Mouse (Mus musculus): ENCODE measurements around the gene Dydc1. TPM values are rescaled to one million over a fixed set of nuclear protein-coding genes. Genes with fewer than 3 reads are reported as not detected.

Dydc1 gene
- polyA plus RNA-seq (2012): not detected in 2 replicates

- no peak for TF ChIP-seq GATA1 (IDR thresholded peaks at IDR 0.05; ENCODE audit: low read length)
Measured at GRCm38 (mm10) chr14:41072229-41072943, at the start of gene Dydc1. Gene Dydc1, plus strand, starts transcription at chr14:41072911.

GRCm38 (mm10) chr14:41025087-41025486 is 47.6 kb upstream of the Dydc1 start:
- no peak for TF ChIP-seq GATA1 (IDR thresholded peaks at IDR 0.05; ENCODE audit: low read length)

- peak; percentile 89 for TF ChIP-seq GATA1 (IDR thresholded peaks at IDR 0.05; ENCODE audit: low read length)
Measured at GRCm38 (mm10) chr14:41025594-41026284, 47.0 kb upstream of the Dydc1 start.

GRCm38 (mm10) chr14:41029303-41029702 is 43.4 kb upstream of the Dydc1 start:
- no peak for TF ChIP-seq GATA1 (IDR thresholded peaks at IDR 0.05; ENCODE audit: low read length)

- no peak for TF ChIP-seq GATA1 (IDR thresholded peaks at IDR 0.05; ENCODE audit: low read length)
Measured at GRCm38 (mm10) chr14:41030989-41031513, 41.7 kb upstream of the Dydc1 start.

- no peak for TF ChIP-seq GATA1 (IDR thresholded peaks at IDR 0.05; ENCODE audit: low read length)
Measured at GRCm38 (mm10) chr14:41033135-41034110, 39.3 kb upstream of the Dydc1 start.

GRCm38 (mm10) chr14:41035146-41035798 is 37.4 kb upstream of the Dydc1 start:
- TF ChIP-seq GATA1 (IDR thresholded peaks at IDR 0.05; ENCODE audit: low read length): no peak

- no peak for TF ChIP-seq GATA1 (IDR thresholded peaks at IDR 0.05; ENCODE audit: low read length)
Measured at GRCm38 (mm10) chr14:41047402-41047801, 25.3 kb upstream of the Dydc1 start.

- TF ChIP-seq GATA1 (IDR thresholded peaks at IDR 0.05; ENCODE audit: low read length): no peak
Measured at GRCm38 (mm10) chr14:41050471-41050870, 22.2 kb upstream of the Dydc1 start.

- no peak for TF ChIP-seq GATA1 (IDR thresholded peaks at IDR 0.05; ENCODE audit: low read length)
Measured at GRCm38 (mm10) chr14:41052481-41052880, 20.2 kb upstream of the Dydc1 start.

- TF ChIP-seq GATA1 (IDR thresholded peaks at IDR 0.05; ENCODE audit: low read length): no peak
Measured at GRCm38 (mm10) chr14:41065168-41065567, 7.5 kb upstream of the Dydc1 start.

- TF ChIP-seq GATA1 (IDR thresholded peaks at IDR 0.05; ENCODE audit: low read length): no peak
Measured at GRCm38 (mm10) chr14:41066416-41066815, 6.3 kb upstream of the Dydc1 start.

GRCm38 (mm10) chr14:41069108-41069507 is 3.6 kb upstream of the Dydc1 start, which contains the start of gene Dydc2:
Gene Dydc2, minus strand, starts transcription at chr14:41069208.
- TF ChIP-seq GATA1 (IDR thresholded peaks at IDR 0.05; ENCODE audit: low read length): no peak

GRCm38 (mm10) chr14:41070343-41070742 is 2.4 kb upstream of the Dydc1 start:
- no peak for TF ChIP-seq GATA1 (IDR thresholded peaks at IDR 0.05; ENCODE audit: low read length)

GRCm38 (mm10) chr14:41072944-41073275 is 199 bp downstream of the Dydc1 start:
- TF ChIP-seq GATA1 (IDR thresholded peaks at IDR 0.05; ENCODE audit: low read length): no peak
